Mouse (Mus musculus) splenic B cell, adult 2 months (primary cell): ENCODE results near the gene Cherp.

Experiments used
- DNase-seq: peaks from one replicate; pipeline ENCODE4 v3.0.0-alpha.2; 2011; ENCODE audit warnings: low read depth, low spot score
- H3K27me3 ChIP-seq: 2 replicates; pipeline ENCODE4 v1.6.1; 2012; ENCODE audit warnings: mild to moderate bottlenecking, low read length, moderate library complexity, mixed read lengths; ENCODE audit not compliant: control insufficient read depth, poor library complexity, insufficient read depth, severe bottlenecking
- H3K36me3 ChIP-seq: 2 replicates; pipeline ENCODE4 v1.6.1; 2012; ENCODE audit warnings: mild to moderate bottlenecking, low read length, moderate library complexity, mixed read lengths; ENCODE audit not compliant: control insufficient read depth, poor library complexity, insufficient read depth, severe bottlenecking

The Cherp gene

GRCm38 (mm10) chr8:72453904-72454303, 21.1 kb downstream of the Cherp start:
- Histone ChIP-seq H3K36me3 (peaks cover 19% of the 10 kb centered on the region; the same call in 1 of the 2 replicates), H3K27me3 (no peaks in the 10 kb centered on the region)
- DNase-seq = no peak

- Histone ChIP-seq H3K36me3 (peaks cover 17% of the 10 kb centered on the region; the same call in 1 of the 2 replicates), H3K27me3 (no peaks in the 10 kb centered on the region)
- no peak for DNase-seq
Measured at GRCm38 (mm10) chr8:72451516-72451915, 23.5 kb downstream of the Cherp start.

GRCm38 (mm10) chr8:72445071-72445470, 30.0 kb downstream of the Cherp start:
- peak; percentile 90 for DNase-seq
- peaks cover 1% of the 10 kb centered on the region; the same call in 1 of the 2 replicates for H3K36me3 ChIP-seq
- H3K27me3 ChIP-seq = no peaks in the 10 kb centered on the region

- Histone ChIP-seq H3K36me3 (no peaks in the 10 kb centered on the region; the same call in 1 of the 2 replicates), H3K27me3 (no peaks in the 10 kb centered on the region)
- no peak for DNase-seq
Measured at GRCm38 (mm10) chr8:72443994-72444350, 31.1 kb downstream of the Cherp start.

GRCm38 (mm10) chr8:72443338-72443993, 31.6 kb downstream of the Cherp start, which contains the start of the genes Calr3 and 1700030K09Rik:
Gene Calr3, minus strand, starts transcription at chr8:72443870.
Gene 1700030K09Rik, plus strand, starts transcription at chr8:72443880.
- Histone ChIP-seq H3K27me3 (no peaks in the 10 kb centered on the region), H3K36me3 (no peaks in the 10 kb centered on the region)
- DNase-seq = peak; percentile 98

GRCm38 (mm10) chr8:72438248-72439015, 36.6 kb downstream of the Cherp start:
- DNase-seq = no peak
- Histone ChIP-seq H3K36me3 (no peaks in the 10 kb centered on the region), H3K27me3 (no peaks in the 10 kb centered on the region)

GRCm38 (mm10) chr8:72434952-72435351, 40.1 kb downstream of the Cherp start:
- Histone ChIP-seq H3K27me3 (no peaks in the 10 kb centered on the region), H3K36me3 (no peaks in the 10 kb centered on the region)
- DNase-seq = no peak

- no peaks in the 10 kb centered on the region for H3K36me3 ChIP-seq
- peak; percentile 76 for DNase-seq
- H3K27me3 ChIP-seq = no peaks in the 10 kb centered on the region
Measured at GRCm38 (mm10) chr8:72429676-72430075, 45.4 kb downstream of the Cherp start.

- H3K36me3 ChIP-seq = no peaks in the 10 kb centered on the region
- DNase-seq = peak; percentile 63
- no peaks in the 10 kb centered on the region for H3K27me3 ChIP-seq
Measured at GRCm38 (mm10) chr8:72422926-72423325, 52.1 kb downstream of the Cherp start.

GRCm38 (mm10) chr8:72421362-72422335, 53.4 kb downstream of the Cherp start, which contains the start of gene Eps15l1:
Gene Eps15l1, minus strand, starts transcription at chr8:72421460.
- H3K27me3 ChIP-seq = no peaks in the 10 kb centered on the region
- peak; percentile 100 for DNase-seq

GRCm38 (mm10) chr8:72420571-72421361, 54.3 kb downstream of the Cherp start:
- Histone ChIP-seq H3K27me3 (no peaks in the 10 kb centered on the region), H3K36me3 (no peaks in the 10 kb centered on the region)
- peak; percentile 56 for DNase-seq

More at GRCm38 (mm10) chr8:72421362-72422335, 53.4 kb downstream of the Cherp start, which contains the start of gene Eps15l1:
- H3K36me3 ChIP-seq = no peaks in the 10 kb centered on the region

GRCm38 (mm10) chr8:72418073-72418472, 57.0 kb downstream of the Cherp start:
- H3K27me3 ChIP-seq = no peaks in the 10 kb centered on the region
- no peak for DNase-seq
- H3K36me3 ChIP-seq = no peaks in the 10 kb centered on the region

- no peaks in the 10 kb centered on the region for H3K27me3 ChIP-seq
- DNase-seq = no peak
- H3K36me3 ChIP-seq = no peaks in the 10 kb centered on the region
Measured at GRCm38 (mm10) chr8:72415252-72415651, 59.8 kb downstream of the Cherp start.

GRCm38 (mm10) chr8:72413839-72414238, 61.2 kb downstream of the Cherp start:
- H3K36me3 ChIP-seq = no peaks in the 10 kb centered on the region
- no peak for DNase-seq
- H3K27me3 ChIP-seq = no peaks in the 10 kb centered on the region
